Mouse (Mus musculus) frontal cortex, postnatal 25 days (tissue): ENCODE measurements around the gene C530025M09Rik.

ENCODE experiments used
- DNase-seq, 2 experiments: peaks; one replicate each; pipeline ENCODE4 v3.0.0; 2022; ENCODE audit warnings: low spot score in 2 of 2

Gene C530025M09Rik

GRCm38 (mm10) chr2:149804599-149805140 is 26.3 kb downstream of the C530025M09Rik start:
- DNase-seq: no peak

DNA sequence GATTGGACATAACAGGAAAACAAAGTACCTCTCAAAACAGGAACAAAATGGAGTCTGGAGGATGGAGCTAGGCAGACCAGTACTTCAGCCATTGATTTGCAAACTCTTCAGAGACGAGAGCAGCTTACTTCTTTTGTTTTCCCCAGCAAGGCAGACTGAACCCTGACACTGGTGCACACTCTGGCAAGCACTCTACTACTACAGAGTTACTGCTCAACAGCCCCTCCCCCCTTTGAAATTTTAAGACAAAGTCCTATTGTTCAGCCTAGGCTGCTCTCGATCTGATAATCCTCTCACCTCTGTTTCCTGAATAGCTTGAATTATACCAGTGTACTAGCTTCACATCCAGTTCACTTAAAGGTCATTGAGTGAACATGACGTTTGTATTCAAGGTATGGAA is 32.4 kb downstream of the C530025M09Rik start:
- DNase-seq: no peak
